Mouse (Mus musculus) CD4-positive, CD25-positive, alpha-beta regulatory T cell, adult 4 months (primary cell): ENCODE measurements around the gene Cnot3. TPM values are rescaled to one million over a fixed set of nuclear protein-coding genes. Genes with fewer than 3 reads are reported as not detected.
A peak's percentile ranks its signal among the peaks of the same experiment; 100 is the strongest.
"Not testable (repeated sequence)": the region's sequence is repeated elsewhere in the genome, so short reads cannot be mapped to it uniquely, and the experiment has no call there.

Source experiments
- ATAC-seq: one replicate; pipeline ENCODE4 v1.8.0; 2017
- polyA plus RNA-seq, 2 experiments: library from polyadenylated mRNA; unstranded; fragments of 100-300 nt; shearing (Covaris generic); gene quantifications; one replicate each; pipeline ENCODE4 v1.2.1; 2017

The Cnot3 gene
- polyA plus RNA-seq, 2 experiments from 2014 or later, result 30.3 to 50.6 TPM

- peak; percentile 33 for ATAC-seq
Measured at GRCm38 (mm10) chr7:3703148-3703878, 58.2 kb downstream of the Cnot3 start.

- ATAC-seq, result peak; percentile 95
Measured at GRCm38 (mm10) chr7:3703879-3704441, 58.9 kb downstream of the Cnot3 start, which contains the start of gene Rps9. Gene Rps9, plus strand, starts transcription at chr7:3703993.

- ATAC-seq, result peak; percentile 46
Measured at GRCm38 (mm10) chr7:3704475-3704874, 59.4 kb downstream of the Cnot3 start.

GRCm38 (mm10) chr7:3705461-3705860 is 60.4 kb downstream of the Cnot3 start:
- not testable (repeated sequence) for ATAC-seq

GRCm38 (mm10) chr7:3705911-3706310 is 60.8 kb downstream of the Cnot3 start:
- ATAC-seq, result no peak

GRCm38 (mm10) chr7:3706343-3706934 is 61.4 kb downstream of the Cnot3 start:
- no peak for ATAC-seq

GRCm38 (mm10) chr7:3707027-3707426 is 62.0 kb downstream of the Cnot3 start:
- no peak for ATAC-seq

GRCm38 (mm10) chr7:3707568-3708413 is 62.7 kb downstream of the Cnot3 start:
- ATAC-seq, result no peak

- ATAC-seq, result not testable (repeated sequence)
Measured at GRCm38 (mm10) chr7:3708447-3708980, 63.4 kb downstream of the Cnot3 start.

GRCm38 (mm10) chr7:3709000-3709399 is 63.9 kb downstream of the Cnot3 start:
- ATAC-seq, result no peak

Other genes with a start within 250 kb of the Cnot3 start
- gene Cacng6, start 221.1 kb upstream of the Cnot3 start, polyA plus RNA-seq, result not detected
- not detected for gene Tarm1, start 142.6 kb upstream of the Cnot3 start, polyA plus RNA-seq
- under 1 TPM in 1 of 2 experiments, not detected in 1; 0.24 TPM for gene Oscar, start 29.1 kb upstream of the Cnot3 start, polyA plus RNA-seq
- gene Ndufa3, start 27.9 kb upstream of the Cnot3 start, polyA plus RNA-seq, result 100 to 1,000 TPM; 538 to 754 TPM
- 10 to 100 TPM; 16.0 to 21.3 TPM for gene Tfpt, start 15.3 kb upstream of the Cnot3 start, polyA plus RNA-seq
- 100 to 1,000 TPM in 1 of 2 experiments, 10 to 100 TPM in 1; 95.1 to 114 TPM for gene Prpf31, start 15.3 kb upstream of the Cnot3 start, polyA plus RNA-seq
- 1 to 10 TPM; 6.8 to 8.6 TPM for gene Leng1, start 20.6 kb downstream of the Cnot3 start, polyA plus RNA-seq
- 10 to 100 TPM; 11.0 to 17.7 TPM for gene Tmc4, start 32.3 kb downstream of the Cnot3 start, polyA plus RNA-seq
- 10 to 100 TPM in 1 of 2 experiments, 1 to 10 TPM in 1; 9.2 to 11.2 TPM for gene Tsen34, start 47.6 kb downstream of the Cnot3 start, polyA plus RNA-seq
- 10 to 100 TPM; 19.4 to 25.7 TPM for gene Mboat7, start 48.3 kb downstream of the Cnot3 start, polyA plus RNA-seq
- 1,000 to 10,000 TPM; 4,852 to 4,938 TPM for gene Rps9, start 58.7 kb downstream of the Cnot3 start, polyA plus RNA-seq
- 1 to 10 TPM in 1 of 2 experiments, under 1 TPM in 1; 0.38 to 1.6 TPM for gene Pirb, start 75.1 kb downstream of the Cnot3 start, polyA plus RNA-seq
- under 1 TPM; 0.20 to 0.62 TPM for gene Gm15448, start 180.4 kb downstream of the Cnot3 start, polyA plus RNA-seq
- gene Pira2, start 199.8 kb downstream of the Cnot3 start, polyA plus RNA-seq, result under 1 TPM; 0.15 to 0.32 TPM